13 mouse cellular contexts compared by ENCODE assay signal in genomic region chr10:20398641-20399390, GRCm38 (mm10). TPM values are rescaled to one million over a fixed set of nuclear protein-coding genes. Genes with fewer than 3 reads are reported as not detected.
DNase-seq lines count a peak whose midpoint lies in the region; ATAC-seq lines count a peak whose summit lies in the region.
"Had no signal": no experiment of that assay in that cellular context is flagged by ENCODE, and none has a peak within 500 bp of the region (broad histone marks: within the 10 kb centered on the region; RNA-seq: fewer than 3 reads in every experiment).

No protein-coding gene starts in this region.

- WGBS in heart, embryonic 15.5 days = 49% methylated on average over 12 of the region's 12 CpGs
- WGBS in lung, embryonic 16.5 days = 44% methylated on average over 12 of the region's 12 CpGs
- 35% methylated on average over 12 of the region's 12 CpGs for WGBS in stomach, embryonic 15.5 days

- H3K4me2 ChIP-seq in heart, embryonic 15.5 days = peak overlapping the region; percentile 32; the same call in 1 of the 2 replicates
- H3K4me2 ChIP-seq in lung, embryonic 16.5 days (ENCODE audit: low read depth, low read length) = peak overlapping the region; percentile 25; the same call in 1 of the 2 replicates
- H3K4me2 ChIP-seq in stomach, embryonic 15.5 days = peak overlapping the region; percentile 30
- H3K4me2 ChIP-seq: hindbrain, embryonic 14.5 days; neural tube, embryonic 15.5 days had no signal

- no peaks in the 10 kb centered on the region for H3K36me3 ChIP-seq in heart, embryonic 15.5 days
- no peaks in the 10 kb centered on the region for H3K36me3 ChIP-seq in lung, embryonic 16.5 days (ENCODE audit: control insufficient read depth, insufficient read depth, low read length)
- H3K36me3 ChIP-seq in stomach, embryonic 15.5 days = no peaks in the 10 kb centered on the region
- H3K36me3 ChIP-seq: neural tube, embryonic 15.5 days had no signal

- no peak overlapping the region for H3K9ac ChIP-seq in heart, embryonic 15.5 days
- no peak overlapping the region for H3K9ac ChIP-seq in lung, embryonic 16.5 days (ENCODE audit: low read length)
- no peak overlapping the region for H3K9ac ChIP-seq in stomach, embryonic 15.5 days
- H3K9ac ChIP-seq: hindbrain, embryonic 14.5 days; neural tube, embryonic 15.5 days had no signal

- ATAC-seq in CD4-positive, CD25-positive, alpha-beta regulatory T cell, adult 4 months = no peak
- no peak for ATAC-seq in heart, embryonic 15.5 days (replicated peaks; ENCODE audit: insufficient number of reproducible peaks, insufficient read depth, low FRiP score, low read depth)
- ATAC-seq in lung, embryonic 16.5 days (ENCODE audit: low read depth) = no peak; the same call in 1 of the 2 replicates
- ATAC-seq in stomach, embryonic 15.5 days (ENCODE audit: insufficient read depth, low FRiP score, low read depth) = no peak

- 0 out of 2 replicates have a peak, but pooled peaks cover 7% of the 10 kb centered on the region for H3K4me1 ChIP-seq in heart, embryonic 15.5 days (replicated peaks)
- peaks cover 5% of the 10 kb centered on the region for H3K4me1 ChIP-seq in lung, embryonic 16.5 days (replicated peaks; ENCODE audit: control insufficient read depth, insufficient read depth, low read length)
- peaks cover 10% of the 10 kb centered on the region for H3K4me1 ChIP-seq in stomach, embryonic 15.5 days

- no peaks in the 10 kb centered on the region for H3K9me3 ChIP-seq in heart, embryonic 15.5 days (replicated peaks)
- no peaks in the 10 kb centered on the region for H3K9me3 ChIP-seq in lung, embryonic 16.5 days (ENCODE audit: control insufficient read depth, low read length)
- H3K9me3 ChIP-seq in stomach, embryonic 15.5 days = no peaks in the 10 kb centered on the region
- H3K9me3 ChIP-seq: neural tube, embryonic 15.5 days had no signal

- H3K27ac ChIP-seq in heart, embryonic 15.5 days = peak overlapping the region; percentile 31; the same call in 1 of the 2 replicates
- peak overlapping the region; percentile 37; the same call in 1 of the 2 replicates for H3K27ac ChIP-seq in lung, embryonic 16.5 days (ENCODE audit: low read length)
- peak overlapping the region; percentile 68; the same call in 1 of the 2 replicates for H3K27ac ChIP-seq in stomach, embryonic 15.5 days
- H3K27ac ChIP-seq: hindbrain, embryonic 14.5 days; neural tube, embryonic 15.5 days had no signal

- H3K27me3 ChIP-seq in heart, embryonic 15.5 days = no peaks in the 10 kb centered on the region
- H3K27me3 ChIP-seq in lung, embryonic 16.5 days (ENCODE audit: control insufficient read depth, insufficient read depth, low read depth, low read length) = no peaks in the 10 kb centered on the region
- no peaks in the 10 kb centered on the region for H3K27me3 ChIP-seq in stomach, embryonic 15.5 days (replicated peaks)
- H3K27me3 ChIP-seq: neural tube, embryonic 15.5 days had no signal

- DNase-seq in CD4-positive, CD25-positive, alpha-beta regulatory T cell, adult 2 months (ENCODE audit: low read depth, low spot score) = peak; percentile 14
- no peak for DNase-seq in heart, adult 8-10 months (ENCODE audit: low spot score)
- DNase-seq in lung, postnatal 36 days = no peak
- no peak for DNase-seq in left cerebral cortex, adult 9 months (ENCODE audit: low spot score in 2 of 2)
- DNase-seq: adrenal gland, postnatal 25 days; gastrocnemius, postnatal 10 days; kidney, adult 9 months had no signal

- no peak overlapping the region for H3K4me3 ChIP-seq in heart, embryonic 15.5 days
- 0 out of 2 replicates have a peak overlapping the region, but pooled peaks have one; percentile 15 for H3K4me3 ChIP-seq in lung, embryonic 16.5 days (ENCODE audit: low read length)
- H3K4me3 ChIP-seq in stomach, embryonic 15.5 days (replicated peaks) = no peak overlapping the region
- H3K4me3 ChIP-seq: neural tube, embryonic 15.5 days had no signal

RNA-seq across cellular contexts. Expression of gene Mtfr2, which starts 51.2 kb away (rescaled TPM):
- polyA plus RNA-seq in CD4-positive, CD25-positive, alpha-beta regulatory T cell, adult 4 months (2017; shearing (Covaris generic)) = under 1 TPM; 0.73 to 0.79 TPM
- 1.9 and 2.1 TPM in 2 replicates for polyA plus RNA-seq in heart, embryonic 15.5 days (2015; fragmentation: Nextera tagmentation; extraction: Ambion mirVana)
- under 1 TPM in 1 of 4 experiments, not detected in 3; 0.14 TPM for total RNA-seq in heart, adult 8-10 months (2022)
- polyA plus RNA-seq in lung, embryonic 16.5 days (2015; fragmentation: Nextera tagmentation; extraction: Ambion mirVana) = 3.1 and 3.3 TPM in 2 replicates
- 1.5 and 1.6 TPM in 2 replicates for polyA plus RNA-seq in stomach, embryonic 15.5 days (2015; fragmentation: Nextera tagmentation; extraction: Ambion mirVana)
